Mouse (Mus musculus) heart, embryonic 16.5 days (tissue): ENCODE measurements around the gene Trim46. TPM values are rescaled to one million over a fixed set of nuclear protein-coding genes. Genes with fewer than 3 reads are reported as not detected.
"Not testable (repeated sequence)": the region's sequence is repeated elsewhere in the genome, so short reads cannot be mapped to it uniquely, and the experiment has no call there.

Source experiments
- ATAC-seq: fragments of 200-750 bp; cut with Nextera tagmentation; replicated peaks from 2 replicates; pipeline ENCODE4 v1.8.0; 2017; ENCODE audit warnings: moderate number of reproducible peaks; ENCODE audit not compliant: insufficient read depth, low FRiP score; ENCODE audit errors: extremely low read depth
- H3K27ac ChIP-seq: fragments of 300-500 bp; sonication (generic); 2 replicates; pipeline ENCODE4 v1.5.1; 2014; ENCODE audit warnings: mild to moderate bottlenecking, low read length, control low read depth, moderate library complexity
- H3K27me3 ChIP-seq: fragments of 300-500 bp; sonication (generic); 2 replicates; pipeline ENCODE4 v1.6.1; 2014; ENCODE audit warnings: low read length, mixed read lengths; ENCODE audit not compliant: control insufficient read depth, insufficient read depth
- H3K36me3 ChIP-seq: fragments of 300-500 bp; sonication (generic); 2 replicates; pipeline ENCODE4 v1.6.1; 2014; ENCODE audit not compliant: control insufficient read depth, insufficient read depth
- H3K4me1 ChIP-seq: fragments of 300-500 bp; sonication (generic); 2 replicates; pipeline ENCODE4 v1.6.1; 2014; ENCODE audit warnings: low read length, mixed read lengths; ENCODE audit not compliant: control insufficient read depth, insufficient read depth
- H3K4me2 ChIP-seq: fragments of 300-500 bp; sonication (generic); 2 replicates; pipeline ENCODE4 v1.6.1; 2014; ENCODE audit warnings: low read depth, mild to moderate bottlenecking, control low read depth, low read length
- H3K4me3 ChIP-seq: fragments of 300-500 bp; sonication (generic); 2 replicates; pipeline ENCODE4 v1.5.1; 2014; ENCODE audit warnings: mild to moderate bottlenecking, control low read depth, low read length
- H3K9ac ChIP-seq: fragments of 300-500 bp; sonication (generic); 2 replicates; pipeline ENCODE4 v1.6.1; 2014; ENCODE audit warnings: low read length, control low read depth
- H3K9me3 ChIP-seq: fragments of 300-500 bp; sonication (generic); replicated peaks from 2 replicates; pipeline ENCODE4 v1.6.1; 2016; ENCODE audit warnings: low read length; ENCODE audit not compliant: control insufficient read depth
- WGBS: fragments of 180-500 bp; shearing (Covaris S2); extraction: QIAGEN DNeasy Blood & Tissue Kit; methylation state at CpG from one replicate; pipeline ENCODE4 v1.1.7; 2014; 5-methylcytosine and 5-hydroxymethylcytosine counted together
- polyA plus RNA-seq: library from polyadenylated mRNA; unstranded; fragments of >200 nt; fragmentation: Nextera tagmentation; extraction: Ambion mirVana; gene quantifications from 2 replicates; pipeline ENCODE4 v1.2.1, GENCODE M21; 2015

Gene Trim46
- polyA plus RNA-seq, 1 experiment from 2014 or later = 1.1 TPM

DNA sequence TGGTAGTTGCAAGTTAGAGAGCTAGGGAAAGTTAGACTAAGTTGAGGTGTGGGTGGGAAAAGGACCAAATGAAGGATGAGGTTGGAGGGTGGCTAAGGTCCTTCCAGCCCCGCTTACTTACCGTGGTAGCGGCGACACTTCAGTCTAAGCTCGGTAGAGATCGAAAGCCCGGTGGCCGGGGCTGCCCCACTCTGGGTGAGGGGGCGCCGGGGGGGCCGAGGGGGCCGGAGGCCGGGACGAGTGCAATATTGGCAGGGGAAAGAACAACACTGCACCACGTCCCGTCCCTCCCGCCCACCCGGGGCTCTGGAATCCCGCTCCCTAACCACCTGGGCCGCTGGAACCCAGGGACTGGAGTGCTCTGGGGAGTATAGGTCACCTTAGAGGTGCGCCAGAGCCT lies 19.2 kb downstream of the Trim46 start, which contains the start of gene Mtx1:
TSS of gene Mtx1 (minus strand) at position 189 of the 400 bp plus-strand sequence.
- no peak for ATAC-seq
- WGBS = 10% methylated on average over 21 of the region's 21 CpGs
- peak within 1 kb of the TSS; percentile 58 for H3K9ac ChIP-seq
- H3K27me3 ChIP-seq = peaks cover 16% of the 10 kb centered on the region; the same call in 1 of the 2 replicates
- H3K27ac ChIP-seq = 0 out of 2 replicates have a peak within 1 kb of the TSS, but pooled peaks have one; percentile 20
- H3K36me3 ChIP-seq = no peaks in the 10 kb centered on the region
- H3K9me3 ChIP-seq = no peaks in the 10 kb centered on the region
- peaks cover 12% of the 10 kb centered on the region for H3K4me1 ChIP-seq
- peak within 1 kb of the TSS; percentile 76 for H3K4me2 ChIP-seq
- peak within 1 kb of the TSS; percentile 61 for H3K4me3 ChIP-seq

DNA sequence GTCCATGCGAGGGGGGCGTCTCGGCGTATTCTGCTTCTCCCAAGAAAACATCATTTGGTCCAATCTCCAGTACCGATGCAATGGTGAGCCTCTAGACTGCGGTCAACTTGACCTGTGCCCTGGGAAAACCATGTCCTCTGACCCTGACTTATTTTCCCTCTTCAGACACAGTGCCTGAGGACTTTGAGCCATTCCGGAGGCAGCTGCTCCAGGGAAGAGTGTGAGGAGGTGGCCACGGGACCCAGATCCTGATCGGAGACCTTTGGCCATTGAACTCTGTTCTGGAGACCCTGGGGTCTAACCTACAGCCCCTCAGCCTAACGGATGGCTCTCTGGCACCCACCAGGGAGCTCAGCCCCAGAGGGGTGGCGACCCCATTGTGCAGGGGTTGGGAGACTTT lies 19.7 kb downstream of the Trim46 start:
- Histone ChIP-seq H3K4me1 (peaks cover 12% of the 10 kb centered on the region), H3K4me2 (peak overlapping the region; percentile 76; the same call in 1 of the 2 replicates), H3K27me3 (peaks cover 16% of the 10 kb centered on the region; the same call in 1 of the 2 replicates)

DNA sequence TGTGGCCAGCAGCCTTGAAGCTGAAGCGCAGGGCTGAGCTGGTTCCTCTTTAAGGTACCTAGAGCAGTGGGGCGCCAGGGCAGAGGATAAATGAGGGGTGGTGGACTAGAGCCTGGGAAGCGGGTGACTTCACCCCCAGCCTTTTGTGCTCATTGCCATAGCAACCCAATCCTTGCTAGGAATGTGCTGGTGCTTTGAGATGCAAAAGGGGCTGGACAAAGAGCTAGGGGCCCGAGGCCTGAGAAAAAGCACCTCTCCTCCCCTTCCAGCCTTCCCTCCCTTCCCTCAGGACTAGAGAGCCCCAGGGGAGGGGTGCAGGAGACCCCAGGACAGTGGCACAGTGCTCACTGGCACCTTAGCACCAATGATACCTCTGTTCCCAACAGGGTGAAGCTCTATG lies 20.2 kb downstream of the Trim46 start:
- Histone ChIP-seq H3K4me1 (peaks cover 12% of the 10 kb centered on the region), H3K27me3 (peaks cover 16% of the 10 kb centered on the region; the same call in 1 of the 2 replicates), H3K36me3 (no peaks in the 10 kb centered on the region), H3K4me3 (no peak overlapping the region), H3K9me3 (no peaks in the 10 kb centered on the region), H3K27ac (no peak overlapping the region), H3K9ac (no peak overlapping the region), H3K4me2 (no peak overlapping the region)
- WGBS = 61% methylated on average over 4 of the region's 4 CpGs
- ATAC-seq = no peak

More for the DNA sequence above, 19.7 kb downstream of the Trim46 start:
- no peak overlapping the region; the same call in 1 of the 2 replicates for H3K9ac ChIP-seq
- WGBS = 59% methylated on average over 11 of the region's 11 CpGs
- no peak for ATAC-seq
- no peak overlapping the region; the same call in 1 of the 2 replicates for H3K4me3 ChIP-seq
- H3K36me3 ChIP-seq = no peaks in the 10 kb centered on the region
- H3K9me3 ChIP-seq = no peaks in the 10 kb centered on the region
- no peak overlapping the region for H3K27ac ChIP-seq

DNA sequence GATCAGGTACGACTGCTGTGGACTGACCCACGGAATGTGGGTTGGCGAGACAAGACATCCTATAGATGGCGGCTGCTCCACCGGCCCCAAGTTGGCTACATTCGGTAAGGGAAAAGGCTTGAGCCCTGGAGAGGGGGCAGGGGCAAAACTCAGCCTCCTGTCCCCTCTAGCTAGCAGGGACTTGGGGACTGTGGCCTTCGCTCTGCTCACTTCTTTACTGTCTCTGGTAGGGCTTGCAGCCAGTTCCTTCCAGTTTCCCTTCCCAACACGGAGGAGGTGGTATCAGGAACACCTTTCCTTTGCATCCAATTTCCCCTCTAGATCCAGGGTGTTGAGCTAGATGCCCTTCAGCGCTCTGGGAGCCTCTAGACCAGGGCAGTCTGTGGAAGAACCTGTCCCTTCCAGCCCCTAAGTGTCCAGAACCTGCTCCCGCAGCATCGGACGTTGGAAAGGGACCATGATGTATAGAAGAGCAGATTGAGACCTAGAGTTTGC lies 20.7 kb downstream of the Trim46 start:
- Histone ChIP-seq H3K4me2 (no peak overlapping the region), H3K27me3 (peaks cover 16% of the 10 kb centered on the region; the same call in 1 of the 2 replicates), H3K4me1 (peaks cover 12% of the 10 kb centered on the region), H3K9ac (no peak overlapping the region), H3K36me3 (no peaks in the 10 kb centered on the region), H3K27ac (no peak overlapping the region), H3K4me3 (no peak overlapping the region), H3K9me3 (no peaks in the 10 kb centered on the region)
- ATAC-seq = no peak
- WGBS = 62% methylated on average over 12 of the region's 12 CpGs

DNA sequence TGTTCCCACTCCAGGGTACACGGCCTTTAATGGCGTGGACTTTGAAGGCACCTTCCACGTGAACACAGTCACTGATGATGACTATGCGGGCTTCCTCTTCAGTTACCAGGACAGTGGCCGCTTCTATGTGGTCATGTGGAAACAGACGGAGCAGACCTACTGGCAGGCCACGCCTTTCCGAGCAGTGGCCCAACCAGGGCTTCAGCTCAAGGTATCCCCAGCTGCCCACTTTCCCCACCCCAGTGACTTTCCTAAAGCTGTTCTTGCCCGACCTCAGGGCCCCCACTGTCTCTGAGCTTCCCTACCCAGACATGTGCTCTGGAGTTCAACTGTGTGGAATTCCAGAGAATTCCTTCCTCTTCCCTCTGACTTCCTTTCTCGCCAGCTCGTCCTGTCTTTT lies 21.3 kb downstream of the Trim46 start:
- H3K4me1 ChIP-seq = peaks cover 12% of the 10 kb centered on the region
- 77% methylated on average over 11 of the region's 11 CpGs for WGBS
- H3K27me3 ChIP-seq = peaks cover 16% of the 10 kb centered on the region; the same call in 1 of the 2 replicates
- H3K9me3 ChIP-seq = no peaks in the 10 kb centered on the region
- no peak overlapping the region for H3K27ac ChIP-seq
- H3K4me2 ChIP-seq = no peak overlapping the region
- no peak overlapping the region for H3K9ac ChIP-seq
- H3K4me3 ChIP-seq = no peak overlapping the region
- no peaks in the 10 kb centered on the region for H3K36me3 ChIP-seq
- ATAC-seq = no peak

DNA sequence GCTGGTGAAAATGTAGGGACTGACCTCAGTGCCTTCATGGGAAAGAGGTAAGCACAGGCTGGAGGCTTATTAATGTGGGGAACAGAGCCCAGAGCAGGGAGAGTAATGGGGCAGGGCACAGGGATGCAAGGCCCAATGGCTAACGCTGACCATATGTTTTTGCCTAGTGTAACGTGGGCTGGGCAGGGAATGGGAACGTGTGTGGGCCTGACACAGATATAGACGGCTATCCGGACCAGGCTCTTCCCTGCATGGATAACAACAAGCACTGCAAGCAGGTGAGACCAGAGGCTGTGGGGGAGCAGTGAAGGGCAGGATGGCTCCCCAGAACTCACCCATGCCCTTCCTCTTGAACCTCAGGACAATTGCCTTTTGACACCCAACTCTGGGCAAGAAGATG lies 24.9 kb downstream of the Trim46 start:
- Histone ChIP-seq H3K9me3 (no peaks in the 10 kb centered on the region), H3K27me3 (peaks cover 7% of the 10 kb centered on the region; the same call in 1 of the 2 replicates), H3K4me1 (no peaks in the 10 kb centered on the region), H3K4me3 (no peak overlapping the region), H3K36me3 (no peaks in the 10 kb centered on the region), H3K27ac (no peak overlapping the region), H3K4me2 (no peak overlapping the region), H3K9ac (no peak overlapping the region)
- WGBS = 74% methylated on average over 5 of the region's 5 CpGs
- ATAC-seq = no peak

DNA sequence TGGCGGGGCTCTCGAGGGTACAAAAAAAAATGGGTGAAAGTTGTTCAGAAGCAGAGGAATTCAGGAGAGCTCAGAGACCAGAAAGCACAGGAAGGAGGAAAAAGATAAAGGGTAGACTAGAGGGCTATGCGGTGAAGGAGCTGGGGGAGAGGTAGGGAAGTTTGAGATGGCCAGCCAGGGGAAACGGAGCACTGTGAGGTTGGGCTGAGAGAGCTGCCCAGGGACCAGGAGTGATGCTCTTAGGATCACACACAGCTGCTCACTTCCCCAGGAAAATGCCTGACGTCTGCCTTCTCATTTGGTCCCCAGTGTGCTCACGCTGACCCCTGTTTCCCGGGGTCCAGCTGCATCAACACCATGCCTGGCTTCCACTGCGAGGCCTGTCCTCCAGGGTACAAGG lies 26.6 kb downstream of the Trim46 start:
- Histone ChIP-seq H3K27ac (no peak overlapping the region), H3K9ac (no peak overlapping the region), H3K4me2 (no peak overlapping the region), H3K9me3 (no peaks in the 10 kb centered on the region), H3K4me1 (peaks cover 11% of the 10 kb centered on the region), H3K36me3 (no peaks in the 10 kb centered on the region), H3K4me3 (no peak overlapping the region), H3K27me3 (no peaks in the 10 kb centered on the region)
- WGBS = 27% methylated on average over 8 of the region's 8 CpGs
- ATAC-seq = no peak

DNA sequence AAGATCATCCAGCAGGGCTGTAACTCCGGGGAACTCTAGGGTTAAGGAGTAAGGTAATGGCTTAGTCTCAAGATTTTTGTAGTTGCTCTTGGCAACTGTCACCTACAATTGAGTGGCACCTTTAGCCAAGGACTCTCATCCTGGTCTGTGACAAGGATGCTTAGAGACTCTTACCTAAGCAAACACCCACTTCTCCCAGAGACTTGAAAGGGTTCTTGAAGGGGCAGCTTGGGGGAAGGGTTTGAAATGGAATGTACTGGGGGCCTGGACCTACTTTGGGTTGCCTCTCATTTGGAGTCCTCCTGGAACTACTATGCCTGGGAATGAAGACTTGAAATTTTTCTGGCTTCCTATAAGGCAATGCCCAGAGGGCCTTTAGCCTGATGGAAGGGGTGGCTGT lies 27.8 kb downstream of the Trim46 start:
- Histone ChIP-seq H3K36me3 (no peaks in the 10 kb centered on the region), H3K9me3 (no peaks in the 10 kb centered on the region), H3K27ac (no peak overlapping the region), H3K27me3 (no peaks in the 10 kb centered on the region), H3K4me1 (peaks cover 13% of the 10 kb centered on the region), H3K4me2 (no peak overlapping the region), H3K9ac (no peak overlapping the region), H3K4me3 (no peak overlapping the region)
- 69% methylated on average over 1 of the region's 1 CpGs for WGBS
- ATAC-seq = no peak

DNA sequence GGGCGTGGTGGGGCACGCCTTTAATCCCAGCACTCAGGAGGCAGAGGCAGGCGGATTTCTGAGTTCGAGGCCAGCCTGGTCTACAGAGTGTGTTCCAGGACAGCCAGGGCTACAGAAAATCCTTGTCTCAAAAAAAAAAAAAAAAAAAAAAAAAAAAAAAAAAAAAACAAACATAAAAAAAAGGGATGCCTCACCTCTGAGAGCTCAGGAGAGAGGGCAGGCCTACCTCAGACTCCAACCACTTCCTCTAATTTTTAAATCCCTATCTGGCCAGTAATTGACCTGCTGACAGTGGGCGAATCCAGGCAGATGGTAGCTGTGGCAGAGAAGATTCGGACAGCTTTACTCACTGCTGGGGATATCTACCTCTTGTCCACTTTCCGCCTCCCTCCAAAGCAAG lies 29.7 kb downstream of the Trim46 start:
- H3K27ac ChIP-seq, H3K36me3 ChIP-seq, H3K9me3 ChIP-seq, H3K9ac ChIP-seq, H3K4me2 ChIP-seq, H3K4me3 ChIP-seq, H3K27me3 ChIP-seq, ATAC-seq: not testable (repeated sequence)
- peaks cover 19% of the 10 kb centered on the region for H3K4me1 ChIP-seq
- WGBS = 68% methylated on average over 7 of the region's 7 CpGs
